In the genomic region with DNA sequence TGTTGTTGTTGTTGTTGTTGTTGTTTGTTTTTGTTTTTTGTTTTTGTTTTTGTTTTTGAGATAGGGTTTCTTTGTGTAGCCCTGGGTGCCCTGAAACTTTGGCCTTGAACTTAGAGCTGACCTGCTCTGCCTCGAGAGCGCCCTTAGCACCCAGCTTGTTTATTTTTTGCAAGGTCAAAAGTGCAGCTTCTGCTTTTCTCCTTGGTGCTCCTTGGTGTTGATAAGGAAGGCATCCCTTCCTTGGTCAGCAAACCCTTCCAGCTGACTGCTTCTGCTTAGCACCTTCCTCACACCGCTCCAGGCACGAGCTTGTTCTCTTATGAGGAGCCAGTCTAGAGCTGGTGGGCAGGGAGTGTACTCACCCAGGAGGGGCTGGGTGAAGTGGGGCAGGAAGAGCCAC, we compare ENCODE assay signal across 15 mouse cellular contexts. TPM values are rescaled to one million over a fixed set of nuclear protein-coding genes. Genes with fewer than 3 reads are reported as not detected.
DNase-seq lines count a peak whose midpoint lies in the region; ATAC-seq and TF ChIP-seq lines count a peak whose summit lies in the region.
"Had no signal": no experiment of that assay in that cellular context is flagged by ENCODE, and none has a peak within 500 bp of the region (broad histone marks: within the 10 kb centered on the region; RNA-seq: fewer than 3 reads in every experiment).

No protein-coding gene starts in this region.

- peaks cover 59% of the 10 kb centered on the region for H3K4me1 ChIP-seq in lung, postnatal 0 days (ENCODE audit: insufficient read depth, low read depth, low read length)
- peaks cover 47% of the 10 kb centered on the region for H3K4me1 ChIP-seq in stomach, embryonic 16.5 days (ENCODE audit: control insufficient read depth, insufficient read depth, low read length)
- H3K4me1 ChIP-seq: neural tube, embryonic 12.5 days had no signal

- DNase-seq in kidney, adult 9 months = peak; percentile 50
- no peak for DNase-seq in kidney, postnatal 36 days
- DNase-seq in lung, postnatal 0 days (ENCODE audit: low spot score) = no peak
- DNase-seq in lung, postnatal 10 days = no peak
- no peak for DNase-seq in ovary, adult 18-20 months (ENCODE audit: low spot score)
- no peak for DNase-seq in frontal cortex, postnatal 36 days (ENCODE audit: low spot score in 2 of 2)
- DNase-seq: midbrain, embryonic 14.5 days; retina, postnatal 1 day had no signal

- no peak overlapping the region for H3K4me3 ChIP-seq in lung, postnatal 0 days (ENCODE audit: low read depth, low read length)
- H3K4me3 ChIP-seq in stomach, embryonic 16.5 days (replicated peaks; ENCODE audit: low read length) = no peak overlapping the region
- H3K4me3 ChIP-seq: forebrain, embryonic 13.5 days; heart, embryonic 13.5 days; limb, embryonic 15.5 days; neural tube, embryonic 12.5 days had no signal

- H3K27ac ChIP-seq in lung, postnatal 0 days (ENCODE audit: low read length) = peak overlapping the region; percentile 89
- peak overlapping the region; percentile 57; the same call in 1 of the 2 replicates for H3K27ac ChIP-seq in stomach, embryonic 16.5 days (ENCODE audit: low read length)
- H3K27ac ChIP-seq: forebrain, embryonic 13.5 days; neural tube, embryonic 12.5 days had no signal

- H3K9ac ChIP-seq in lung, postnatal 0 days (replicated peaks; ENCODE audit: low read depth) = no peak overlapping the region
- H3K9ac ChIP-seq in stomach, embryonic 16.5 days (ENCODE audit: low read length) = no peak overlapping the region
- H3K9ac ChIP-seq: forebrain, embryonic 13.5 days; heart, embryonic 13.5 days; limb, embryonic 15.5 days; neural tube, embryonic 12.5 days had no signal

- WGBS in lung, postnatal 0 days = 32% methylated on average over 4 of the region's 4 CpGs
- WGBS in stomach, embryonic 16.5 days = 35% methylated on average over 4 of the region's 4 CpGs

- 0 out of 2 replicates have a peak overlapping the region, but pooled peaks have one; percentile 11 for H3K4me2 ChIP-seq in lung, postnatal 0 days (replicated peaks; ENCODE audit: low read depth, low read length)
- H3K4me2 ChIP-seq in stomach, embryonic 16.5 days (ENCODE audit: low read depth, low read length) = no peak overlapping the region
- H3K4me2 ChIP-seq: forebrain, embryonic 13.5 days; heart, embryonic 13.5 days; limb, embryonic 15.5 days; neural tube, embryonic 12.5 days had no signal

- H3K27me3 ChIP-seq in lung, postnatal 0 days (replicated peaks; ENCODE audit: insufficient read depth, low read length) = no peaks in the 10 kb centered on the region
- H3K27me3 ChIP-seq in stomach, embryonic 16.5 days (ENCODE audit: control insufficient read depth, insufficient read depth, low read length) = no peaks in the 10 kb centered on the region
- H3K27me3 ChIP-seq: forebrain, embryonic 13.5 days; heart, embryonic 13.5 days; limb, embryonic 15.5 days; neural tube, embryonic 12.5 days; Patski had no signal

- no peaks in the 10 kb centered on the region for H3K9me3 ChIP-seq in lung, postnatal 0 days (ENCODE audit: low read length)
- no peaks in the 10 kb centered on the region for H3K9me3 ChIP-seq in stomach, embryonic 16.5 days (replicated peaks; ENCODE audit: control insufficient read depth, low read length)
- H3K9me3 ChIP-seq: forebrain, embryonic 13.5 days; heart, embryonic 13.5 days; limb, embryonic 15.5 days; neural tube, embryonic 12.5 days had no signal

- no peak for ATAC-seq in lung, postnatal 0 days
- ATAC-seq in common myeloid progenitor, adult 5-6 weeks (replicated peaks; ENCODE audit: low read depth, poor library complexity, severe bottlenecking) = peak; percentile 43
- ATAC-seq in stomach, embryonic 16.5 days (ENCODE audit: insufficient read depth, low FRiP score) = no peak
- ATAC-seq: forebrain, embryonic 13.5 days; Patski had no signal

- TF ChIP-seq CTCF in lung, postnatal 0 days (IDR thresholded peaks at IDR 0.05) = no peak

- no peak for TF ChIP-seq EP300 in lung, postnatal 0 days (IDR thresholded peaks at IDR 0.05)

- H3K36me3 ChIP-seq in lung, postnatal 0 days (ENCODE audit: insufficient read depth, low read length) = no peaks in the 10 kb centered on the region
- no peaks in the 10 kb centered on the region for H3K36me3 ChIP-seq in stomach, embryonic 16.5 days (ENCODE audit: control insufficient read depth, insufficient read depth, low read length)
- H3K36me3 ChIP-seq: neural tube, embryonic 12.5 days had no signal

RNA-seq across cellular contexts. Expression of a gene that starts 11.7 kb away (rescaled TPM):
- 42.9 and 52.6 TPM in 2 replicates for polyA plus RNA-seq in lung, postnatal 0 days (2015; fragmentation: Nextera tagmentation; extraction: Ambion mirVana)
- 6.0 and 6.3 TPM in 2 replicates for total RNA-seq in common myeloid progenitor, adult 5-6 weeks (2017)
- 41.4 and 52.6 TPM in 2 replicates for polyA plus RNA-seq in stomach, embryonic 16.5 days (2015; fragmentation: Nextera tagmentation; extraction: Ambion mirVana)

RNA-seq across cellular contexts. Expression of a gene that starts 41.0 kb away (rescaled TPM):
- 83.6 and 89.9 TPM in 2 replicates for polyA plus RNA-seq in lung, postnatal 0 days (2015; fragmentation: Nextera tagmentation; extraction: Ambion mirVana)
- 26.9 and 37.8 TPM in 2 replicates for total RNA-seq in common myeloid progenitor, adult 5-6 weeks (2017)
- polyA plus RNA-seq in stomach, embryonic 16.5 days (2015; fragmentation: Nextera tagmentation; extraction: Ambion mirVana) = 80.1 and 82.0 TPM in 2 replicates
